Mouse (Mus musculus) heart, adult 2 months (tissue): ENCODE results near the gene Ror1.

Experiments used
- CTCF ChIP-seq: fragments of 200-600 bp; IDR thresholded peaks from 2 replicates; pipeline ENCODE4 v1.8.1; 2022; ENCODE audit warnings: antibody characterized with exemption, mild to moderate bottlenecking, moderate library complexity
- EP300 ChIP-seq: fragments of 200-500 bp; IDR thresholded peaks from 2 replicates; pipeline ENCODE4 v1.6.1; 2011; ENCODE audit warnings: low read depth, low read length, control low read depth; ENCODE audit not compliant: insufficient read depth
- POLR2A ChIP-seq: fragments of 200-500 bp; IDR thresholded peaks from 2 replicates; pipeline ENCODE4 v1.6.1; 2011; ENCODE audit warnings: mild to moderate bottlenecking, low read depth, low read length, control low read depth; ENCODE audit not compliant: insufficient read depth

GRCm38 (mm10) chr4:100061396-100062066, 34.1 kb upstream of the Ror1 start:
- TF ChIP-seq POLR2A (no peak), CTCF (no peak), EP300 (no peak)
